Mouse (Mus musculus): ENCODE data around the gene Nck2. TPM values are rescaled to one million over a fixed set of nuclear protein-coding genes. Genes with fewer than 3 reads are reported as not detected.

The Nck2 gene
- polyA plus RNA-seq, 1 experiment from 2014 or later = 35.9 TPM

Other genes with a start within 250 kb of the Nck2 start
- 24.7 and 26.9 TPM in 2 replicates for gene Fhl2, start 247.6 kb upstream of the Nck2 start, polyA plus RNA-seq (2015; fragmentation: Nextera tagmentation; extraction: Ambion mirVana)

Measured in limb, embryonic 15.5 days (tissue).